Mouse (Mus musculus): ENCODE results near the gene Carnmt1.

Carnmt1 gene

GRCm38 (mm10) chr19:18670608-18671007 is at the start of gene Carnmt1:
Carnmt1 (plus strand) TSS chr19:18670764.
- in situ Hi-C loops (cut with MboI, MseI) = loop anchor here (25.0 kb wide), 1 partner anchor 1717 kb away; the partner anchor contains the start of gene Anxa1

DNA sequence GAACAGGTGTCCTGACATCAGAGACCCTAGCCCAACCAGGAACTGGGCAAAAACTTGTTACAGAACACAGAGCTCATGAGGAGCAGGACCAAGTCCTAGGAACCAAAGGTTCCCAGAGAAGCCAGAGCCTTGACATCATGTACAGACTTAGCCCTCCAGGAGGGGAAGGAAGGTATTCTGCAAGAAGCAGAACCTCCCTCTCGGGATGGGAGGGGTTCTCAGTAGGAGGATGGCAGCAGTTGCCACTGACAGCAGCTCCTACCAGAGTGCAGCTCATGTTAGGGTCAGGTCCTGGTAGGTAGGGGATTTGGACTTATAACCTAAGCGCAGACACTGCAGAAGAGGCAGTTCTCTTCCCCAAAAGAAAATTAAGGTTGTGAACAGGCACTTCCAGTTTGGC is 46.7 kb upstream of the Carnmt1 start:
- in situ Hi-C loops (cut with MboI, MseI) = loop anchor here (25.0 kb wide), 1 partner anchor 1362 kb away; no protein-coding TSS in a partner anchor

- in situ Hi-C loops (cut with MboI, MseI) = no loop called here
Measured at GRCm38 (mm10) chr19:18629589-18629988, 41.0 kb upstream of the Carnmt1 start.

DNA sequence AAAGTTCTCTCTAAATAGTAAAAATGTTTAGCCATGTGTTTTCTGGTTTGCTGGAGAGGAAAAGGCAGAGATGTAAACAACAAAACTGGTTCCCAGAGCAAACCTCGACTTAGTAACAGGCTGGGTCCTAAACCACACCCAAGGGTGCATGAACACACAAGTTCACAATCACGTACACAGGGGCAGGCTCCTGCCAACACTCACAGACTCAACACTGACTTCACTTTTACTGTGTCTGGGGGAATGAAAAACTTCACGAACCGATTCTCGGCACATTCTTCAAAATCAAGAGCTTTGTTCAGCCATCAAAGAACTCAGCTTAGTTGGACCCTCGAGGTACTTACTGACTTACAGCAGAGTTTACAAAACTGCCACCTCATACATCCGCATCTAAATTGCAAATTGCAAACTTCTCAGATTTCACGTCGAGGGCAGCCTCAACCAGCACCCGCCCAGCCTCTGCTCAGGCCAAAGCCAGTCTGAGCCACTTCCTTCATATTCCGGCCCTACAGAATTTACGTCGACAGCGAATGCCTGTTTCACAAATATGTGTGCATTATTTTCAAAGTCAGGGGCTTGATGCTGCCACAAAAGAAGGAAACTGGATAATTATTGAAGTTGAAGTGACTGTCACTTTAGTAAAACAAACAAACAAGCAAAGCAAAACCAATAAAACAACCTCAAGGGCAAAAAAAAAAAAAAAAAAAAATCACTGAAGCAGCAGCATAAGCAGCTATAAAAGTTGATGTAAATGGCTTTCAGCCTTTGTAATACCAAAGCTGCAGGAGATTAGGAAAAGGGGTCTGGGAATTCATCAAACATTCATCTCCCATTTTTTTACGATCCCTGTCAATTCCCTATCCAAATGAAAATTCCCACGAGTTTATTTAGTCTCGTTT is 40.1 kb upstream of the Carnmt1 start:
- in situ Hi-C loops (cut with MboI, MseI) = no loop called here

GRCm38 (mm10) chr19:18631161-18631643 is 39.4 kb upstream of the Carnmt1 start:
- in situ Hi-C loops (cut with MboI, MseI) = no loop called here

GRCm38 (mm10) chr19:18631644-18632219 is 38.8 kb upstream of the Carnmt1 start, which contains the start of the genes Ostf1 and Nmrk1:
Ostf1 (minus strand) TSS chr19:18631823.
Nmrk1 (plus strand) TSS chr19:18631950.
- in situ Hi-C loops (cut with MboI, MseI) = no loop called here

GRCm38 (mm10) chr19:18632231-18633185 is 38.1 kb upstream of the Carnmt1 start:
- in situ Hi-C loops (cut with MboI, MseI) = no loop called here

DNA sequence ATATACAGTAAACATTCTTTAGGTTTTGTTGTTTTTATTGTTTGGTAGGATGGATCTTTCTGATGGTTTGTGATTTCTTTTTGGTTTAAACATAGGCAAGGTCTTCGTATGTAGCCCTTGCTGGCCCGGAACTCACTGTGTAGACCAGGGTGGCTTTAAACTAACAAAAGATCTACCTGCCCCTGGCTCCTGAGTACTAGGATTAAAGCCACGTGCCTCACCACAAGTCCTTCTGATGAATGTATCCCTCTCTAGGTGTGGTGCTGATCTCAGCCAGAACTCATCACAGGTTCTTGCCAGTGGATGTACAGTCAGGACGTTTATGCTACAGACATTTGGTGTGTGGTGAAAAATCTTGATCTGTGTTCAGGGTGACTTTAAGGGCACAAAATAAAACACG is 32.6 kb upstream of the Carnmt1 start:
- in situ Hi-C loops (cut with MboI, MseI) = loop anchor here (5.0 kb wide), 1 partner anchor 39 kb away; no protein-coding TSS in a partner anchor

- in situ Hi-C loops (cut with MboI, MseI) = loop anchor here (5.0 kb wide), 1 partner anchor 38 kb away; no protein-coding TSS in a partner anchor
Measured at GRCm38 (mm10) chr19:18638949-18639348, 31.6 kb upstream of the Carnmt1 start.

DNA sequence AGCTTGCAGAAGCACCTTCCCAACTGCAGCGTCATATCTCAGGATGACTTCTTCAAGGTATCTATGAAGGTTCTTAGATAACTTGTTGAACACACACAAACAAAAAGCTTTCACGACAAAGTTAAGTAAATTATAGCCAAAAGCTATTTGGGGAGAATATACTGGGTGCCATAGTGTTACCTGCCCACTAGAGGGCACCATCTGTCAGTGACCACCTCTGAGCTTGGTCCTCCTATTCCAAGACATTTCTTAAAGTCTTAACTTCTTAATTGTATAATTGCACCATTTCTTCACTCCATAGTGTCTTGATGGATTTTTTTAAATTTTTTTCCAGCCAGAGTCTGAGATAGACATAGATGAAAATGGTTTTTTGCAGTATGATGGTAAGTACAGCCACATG is 31.0 kb upstream of the Carnmt1 start:
- in situ Hi-C loops (cut with MboI, MseI) = loop anchor here (5.0 kb wide), 1 partner anchor 38 kb away; no protein-coding TSS in a partner anchor

- in situ Hi-C loops (cut with MboI, MseI) = no loop called here
Measured at GRCm38 (mm10) chr19:18641001-18641400, 29.6 kb upstream of the Carnmt1 start.

DNA sequence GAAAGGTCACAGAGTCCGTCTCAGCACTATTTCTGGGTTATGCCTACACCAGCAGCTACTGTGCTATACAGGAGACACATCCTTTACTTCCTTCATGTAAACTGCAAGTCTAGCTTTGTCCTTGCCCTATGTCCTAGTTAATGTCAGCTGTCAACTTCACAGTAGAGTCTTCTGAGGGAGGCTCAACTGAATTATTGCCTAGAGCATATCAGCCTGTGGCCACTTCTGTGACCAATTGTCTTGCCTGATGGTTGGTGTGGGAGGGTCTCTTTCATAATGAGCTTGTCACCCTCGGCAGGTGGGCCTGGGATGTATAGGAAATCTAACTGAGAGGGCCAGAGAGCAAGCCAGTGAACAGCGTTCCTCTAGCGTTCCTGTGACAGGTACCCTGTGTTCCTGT is 27.2 kb upstream of the Carnmt1 start:
- in situ Hi-C loops (cut with MboI, MseI) = no loop called here

- in situ Hi-C loops (cut with MboI, MseI) = no loop called here
Measured at GRCm38 (mm10) chr19:18644084-18644483, 26.5 kb upstream of the Carnmt1 start.

DNA sequence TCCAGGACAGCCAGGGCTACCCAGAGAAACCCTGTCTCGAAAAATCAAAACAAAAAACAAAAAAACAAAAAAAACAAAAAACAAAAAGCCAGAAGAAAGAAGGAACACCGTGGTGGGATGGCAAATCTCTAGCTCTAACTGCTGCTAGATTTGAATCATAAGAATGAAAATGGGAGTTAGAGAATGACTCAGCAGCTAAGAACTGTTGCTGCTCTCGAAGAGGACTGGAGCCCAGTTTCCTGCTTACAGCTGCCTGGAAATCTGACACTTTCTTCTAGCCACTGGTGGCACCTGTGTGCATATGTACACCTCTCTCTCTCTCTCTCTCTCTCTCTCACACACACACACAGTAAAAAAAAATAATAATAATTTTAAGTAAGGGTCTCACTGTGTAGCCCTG is 24.2 kb upstream of the Carnmt1 start:
- in situ Hi-C loops (cut with MboI, MseI) = no loop called here

DNA sequence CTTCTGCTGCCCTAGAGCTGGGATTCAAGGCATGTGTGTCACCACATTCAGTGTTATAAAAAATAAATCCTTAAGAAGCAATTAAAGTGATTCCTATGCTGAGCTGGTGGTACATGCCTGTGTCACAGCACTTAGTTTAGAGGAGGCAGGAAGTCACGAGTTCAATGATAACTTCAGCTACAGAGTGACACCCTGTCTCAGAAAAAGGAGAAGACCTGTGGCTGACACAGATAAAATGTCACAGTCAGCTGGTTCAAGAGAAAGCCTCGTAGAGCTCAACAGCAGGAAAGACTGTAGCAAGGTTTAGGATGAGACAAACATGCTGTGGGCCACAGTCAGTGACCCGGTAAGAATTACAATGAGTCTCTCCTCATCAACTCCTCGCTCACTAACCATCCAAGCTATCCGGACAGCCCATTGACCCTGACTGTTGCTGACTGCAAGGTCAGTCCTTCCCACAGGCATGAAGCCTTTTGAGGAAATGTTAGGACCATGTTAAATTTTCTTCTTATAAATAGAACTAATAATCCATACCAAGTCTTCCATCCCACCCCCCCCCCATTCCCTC is 23.6 kb upstream of the Carnmt1 start:
- in situ Hi-C loops (cut with MboI, MseI) = no loop called here

DNA sequence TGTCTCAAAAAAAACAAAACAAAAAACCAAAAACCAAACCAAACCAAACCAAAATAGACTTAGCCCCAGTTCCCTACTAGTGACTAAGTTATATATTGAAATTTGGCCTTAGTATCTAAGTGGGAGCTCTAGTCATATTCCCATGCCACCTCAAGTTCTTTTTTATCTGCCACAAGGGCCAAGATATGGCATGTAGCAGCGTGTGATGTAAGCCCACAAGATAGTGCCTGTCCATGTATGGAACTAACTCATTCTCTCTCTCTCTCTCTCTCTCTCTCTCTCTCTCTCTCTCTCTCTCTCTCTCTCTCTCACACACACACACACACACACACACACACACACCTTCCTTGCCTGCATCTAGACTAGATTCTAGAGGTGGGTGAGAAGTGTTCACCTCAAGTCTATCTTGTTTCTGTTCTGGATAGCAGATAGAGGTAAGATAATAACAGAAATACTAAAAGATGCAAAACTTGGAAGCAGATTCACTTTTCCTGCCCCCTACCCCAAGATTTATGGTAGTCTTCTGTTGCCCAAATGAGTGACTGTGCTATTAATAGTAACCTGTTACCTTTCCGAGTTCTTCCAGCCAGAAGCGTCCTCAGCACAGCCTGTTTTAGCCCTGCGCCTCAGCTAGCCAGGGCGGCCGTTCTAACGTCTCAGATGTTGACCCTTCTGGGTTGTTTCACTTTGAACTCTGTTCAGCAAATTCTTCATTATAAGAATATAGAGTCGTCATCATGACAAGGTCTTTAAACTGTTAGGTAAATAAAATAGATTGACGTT is 22.6 kb upstream of the Carnmt1 start:
- in situ Hi-C loops (cut with MboI, MseI) = no loop called here

DNA sequence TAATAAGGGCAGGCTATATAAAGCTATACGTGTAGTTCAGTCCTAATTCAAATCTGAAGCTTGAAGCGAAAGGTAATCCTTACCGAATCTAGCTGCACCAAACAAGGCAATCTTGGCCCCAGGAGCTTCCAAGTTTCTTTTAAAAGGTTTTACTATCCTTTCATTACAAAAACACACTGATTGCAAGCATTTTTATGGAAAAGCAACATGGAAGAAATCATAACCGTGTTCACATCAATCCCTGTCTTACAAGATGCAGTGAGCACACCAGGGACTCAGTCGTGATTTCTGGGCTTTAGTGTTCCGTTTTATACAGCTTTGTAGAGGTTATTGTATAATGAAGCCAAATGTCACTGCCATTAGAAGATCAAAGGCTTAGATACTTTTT is 22.0 kb upstream of the Carnmt1 start:
- in situ Hi-C loops (cut with MboI, MseI) = no loop called here

- in situ Hi-C loops (cut with MboI, MseI) = loop anchor here (25.0 kb wide), 1 partner anchor 1737 kb away; the partner anchor contains the start of gene Anxa1
Measured at GRCm38 (mm10) chr19:18649955-18650354, 20.6 kb upstream of the Carnmt1 start.

DNA sequence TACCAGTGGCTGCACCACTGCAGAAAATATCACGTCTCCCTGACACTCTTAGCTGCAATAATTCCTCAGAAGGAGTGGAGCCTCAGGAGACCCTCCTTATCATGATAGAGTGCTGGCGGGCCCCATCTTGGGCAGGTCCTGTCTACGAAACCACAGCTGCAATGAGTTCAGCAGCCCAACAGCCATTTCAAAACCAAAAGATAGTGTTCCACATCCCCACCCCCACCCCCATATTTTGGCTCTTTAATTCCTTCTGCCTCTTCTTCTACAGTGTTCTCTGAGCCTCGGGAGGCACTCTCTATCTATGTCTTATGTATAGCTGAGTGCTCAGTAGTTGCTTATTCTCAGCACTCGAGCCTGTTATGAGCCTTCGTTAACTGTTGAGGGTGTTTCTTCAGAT is 20.1 kb upstream of the Carnmt1 start:
- in situ Hi-C loops (cut with MboI, MseI) = loop anchor here (25.0 kb wide), 1 partner anchor 1737 kb away; the partner anchor contains the start of gene Anxa1

- in situ Hi-C loops (cut with MboI, MseI) = loop anchor here (25.0 kb wide), 1 partner anchor 1735 kb away; the partner anchor contains the start of gene Anxa1
Measured at GRCm38 (mm10) chr19:18652592-18652991, 18.0 kb upstream of the Carnmt1 start.

Data from T-helper 2 cell (primary cell).